In genomic region chr8:93095376-93095775, GRCm38 (mm10) we compare ENCODE assay signal across 9 mouse cellular contexts. TPM values are rescaled to one million over a fixed set of nuclear protein-coding genes. Genes with fewer than 3 reads are reported as not detected.
DNase-seq lines count a peak whose midpoint lies in the region; ATAC-seq and TF ChIP-seq lines count a peak whose summit lies in the region.
"Had no signal": no experiment of that assay in that cellular context is flagged by ENCODE, and none has a peak within 500 bp of the region (broad histone marks: within the 10 kb centered on the region; RNA-seq: fewer than 3 reads in every experiment).

No protein-coding gene starts in this region.

- DNase-seq in midbrain, embryonic 10.5 days (ENCODE audit: low spot score): peak; percentile 29
- no peak for DNase-seq in midbrain, embryonic 11.5 days (ENCODE audit: low spot score, missing footprints)
- peak; percentile 29 for DNase-seq in adrenal gland, postnatal 14 days
- peak; percentile 66 for DNase-seq in embryo, embryonic 11 days
- DNase-seq in kidney, postnatal 0 days (ENCODE audit: low spot score): peak; percentile 49
- DNase-seq in lung, postnatal 0 days (ENCODE audit: low spot score): peak; percentile 42
- DNase-seq in testis, postnatal 14 days (ENCODE audit: low spot score): no peak

- no peaks in the 10 kb centered on the region for H3K9me3 ChIP-seq in midbrain, embryonic 10.5 days (replicated peaks)
- H3K9me3 ChIP-seq in midbrain, embryonic 11.5 days (ENCODE audit: control insufficient read depth, low read length): no peaks in the 10 kb centered on the region
- H3K9me3 ChIP-seq in kidney, postnatal 0 days (replicated peaks; ENCODE audit: low read length): no peaks in the 10 kb centered on the region
- H3K9me3 ChIP-seq in lung, postnatal 0 days (ENCODE audit: low read length): no peaks in the 10 kb centered on the region
- H3K9me3 ChIP-seq: embryonic facial prominence, embryonic 12.5 days had no signal

- no peak overlapping the region for H3K4me2 ChIP-seq in midbrain, embryonic 11.5 days
- no peak overlapping the region for H3K4me2 ChIP-seq in kidney, postnatal 0 days (ENCODE audit: low read length)
- H3K4me2 ChIP-seq in lung, postnatal 0 days (replicated peaks; ENCODE audit: low read depth, low read length): no peak overlapping the region
- H3K4me2 ChIP-seq: embryonic facial prominence, embryonic 12.5 days had no signal

- no peaks in the 10 kb centered on the region for H3K4me1 ChIP-seq in midbrain, embryonic 10.5 days
- H3K4me1 ChIP-seq in midbrain, embryonic 11.5 days (ENCODE audit: control insufficient read depth, insufficient read depth, low read length): no peaks in the 10 kb centered on the region
- no peaks in the 10 kb centered on the region for H3K4me1 ChIP-seq in kidney, postnatal 0 days (replicated peaks; ENCODE audit: insufficient read depth, low read length)
- H3K4me1 ChIP-seq in lung, postnatal 0 days (ENCODE audit: insufficient read depth, low read depth, low read length): no peaks in the 10 kb centered on the region
- H3K4me1 ChIP-seq: embryonic facial prominence, embryonic 12.5 days had no signal

- TF ChIP-seq CTCF in kidney, postnatal 0 days (IDR thresholded peaks at IDR 0.05; ENCODE audit: low read depth): peak; percentile 79
- TF ChIP-seq CTCF in lung, postnatal 0 days (IDR thresholded peaks at IDR 0.05): peak; percentile 76

- H3K4me3 ChIP-seq in midbrain, embryonic 10.5 days: no peak overlapping the region
- no peak overlapping the region for H3K4me3 ChIP-seq in midbrain, embryonic 11.5 days (ENCODE audit: low read depth, low read length)
- H3K4me3 ChIP-seq in kidney, postnatal 0 days (replicated peaks; ENCODE audit: low read depth, low read length): no peak overlapping the region
- H3K4me3 ChIP-seq in lung, postnatal 0 days (ENCODE audit: low read depth, low read length): no peak overlapping the region
- H3K4me3 ChIP-seq: embryonic facial prominence, embryonic 12.5 days had no signal

- H3K27ac ChIP-seq in midbrain, embryonic 10.5 days (replicated peaks): no peak overlapping the region
- H3K27ac ChIP-seq in midbrain, embryonic 11.5 days (ENCODE audit: low read depth, low read length): no peak overlapping the region
- H3K27ac ChIP-seq in kidney, postnatal 0 days: no peak overlapping the region
- no peak overlapping the region for H3K27ac ChIP-seq in lung, postnatal 0 days (ENCODE audit: low read length)
- H3K27ac ChIP-seq: embryonic facial prominence, embryonic 12.5 days had no signal

- TF ChIP-seq EP300 in lung, postnatal 0 days (IDR thresholded peaks at IDR 0.05): no peak

- H3K27me3 ChIP-seq in midbrain, embryonic 10.5 days (ENCODE audit: low read depth, poor library complexity, severe bottlenecking): no peaks in the 10 kb centered on the region
- H3K27me3 ChIP-seq in midbrain, embryonic 11.5 days (ENCODE audit: control insufficient read depth, insufficient read depth, low read length): no peaks in the 10 kb centered on the region
- no peaks in the 10 kb centered on the region for H3K27me3 ChIP-seq in kidney, postnatal 0 days (ENCODE audit: insufficient read depth, low read length)
- H3K27me3 ChIP-seq in lung, postnatal 0 days (replicated peaks; ENCODE audit: insufficient read depth, low read length): no peaks in the 10 kb centered on the region
- H3K27me3 ChIP-seq: embryonic facial prominence, embryonic 12.5 days had no signal

- H3K36me3 ChIP-seq in midbrain, embryonic 10.5 days: no peaks in the 10 kb centered on the region
- H3K36me3 ChIP-seq in midbrain, embryonic 11.5 days (ENCODE audit: control insufficient read depth, insufficient read depth, low read length): no peaks in the 10 kb centered on the region
- no peaks in the 10 kb centered on the region for H3K36me3 ChIP-seq in kidney, postnatal 0 days (ENCODE audit: insufficient read depth, low read length)
- no peaks in the 10 kb centered on the region for H3K36me3 ChIP-seq in lung, postnatal 0 days (ENCODE audit: insufficient read depth, low read length)
- H3K36me3 ChIP-seq: embryonic facial prominence, embryonic 12.5 days had no signal

- no peak for ATAC-seq in midbrain, embryonic 11.5 days (ENCODE audit: low FRiP score)
- no peak for ATAC-seq in kidney, postnatal 0 days (replicated peaks; ENCODE audit: low FRiP score, low read depth)
- no peak for ATAC-seq in lung, postnatal 0 days

- no peak overlapping the region for H3K9ac ChIP-seq in midbrain, embryonic 11.5 days (ENCODE audit: low read length)
- H3K9ac ChIP-seq in kidney, postnatal 0 days (ENCODE audit: low read depth, low read length): no peak overlapping the region
- H3K9ac ChIP-seq in lung, postnatal 0 days (replicated peaks; ENCODE audit: low read depth): no peak overlapping the region
- H3K9ac ChIP-seq: embryonic facial prominence, embryonic 12.5 days had no signal

RNA-seq across cellular contexts. Expression of gene Ces1b, which starts 15.6 kb away (rescaled TPM):
- not detected in 2 replicates for polyA plus RNA-seq in midbrain, embryonic 10.5 days (2016; fragmentation: Nextera tagmentation; extraction: Ambion mirVana)
- not detected in 2 replicates for polyA plus RNA-seq in midbrain, embryonic 11.5 days (2014; fragmentation: Nextera tagmentation; extraction: Ambion mirVana)
- 0.45 and 8.4 TPM in 2 replicates for total RNA-seq in adrenal gland, postnatal 14 days (2021)
- polyA plus RNA-seq in kidney, postnatal 0 days (2015; fragmentation: Nextera tagmentation; extraction: Ambion mirVana): not detected in 2 replicates
- polyA plus RNA-seq in lung, postnatal 0 days (2015; fragmentation: Nextera tagmentation; extraction: Ambion mirVana): 0.37 and 0.61 TPM in 2 replicates
- total RNA-seq: left cerebral cortex, postnatal 36 days had no signal
- polyA plus RNA-seq: embryonic facial prominence, embryonic 12.5 days had no signal

RNA-seq across cellular contexts. Expression of gene Ces1c, which starts 35.7 kb away (rescaled TPM):
- polyA plus RNA-seq in midbrain, embryonic 10.5 days (2016; fragmentation: Nextera tagmentation; extraction: Ambion mirVana): not detected in 2 replicates
- polyA plus RNA-seq in midbrain, embryonic 11.5 days (2014; fragmentation: Nextera tagmentation; extraction: Ambion mirVana): not detected in 2 replicates
- total RNA-seq in adrenal gland, postnatal 14 days (2021): 12.6 and 253 TPM in 2 replicates
- polyA plus RNA-seq in kidney, postnatal 0 days (2015; fragmentation: Nextera tagmentation; extraction: Ambion mirVana): 0.07 and 0.14 TPM in 2 replicates
- polyA plus RNA-seq in lung, postnatal 0 days (2015; fragmentation: Nextera tagmentation; extraction: Ambion mirVana): 0.08 and 0.24 TPM in 2 replicates
- total RNA-seq: left cerebral cortex, postnatal 36 days had no signal
- polyA plus RNA-seq: embryonic facial prominence, embryonic 12.5 days had no signal

RNA-seq across cellular contexts. Expression of gene Ces1a, which starts 47.4 kb away (rescaled TPM):
- not detected in 2 replicates for polyA plus RNA-seq in midbrain, embryonic 10.5 days (2016; fragmentation: Nextera tagmentation; extraction: Ambion mirVana)
- polyA plus RNA-seq in midbrain, embryonic 11.5 days (2014; fragmentation: Nextera tagmentation; extraction: Ambion mirVana): not detected in 2 replicates
- not detected in 2 replicates for total RNA-seq in adrenal gland, postnatal 14 days (2021)
- not detected in 2 replicates for polyA plus RNA-seq in kidney, postnatal 0 days (2015; fragmentation: Nextera tagmentation; extraction: Ambion mirVana)
- polyA plus RNA-seq in lung, postnatal 0 days (2015; fragmentation: Nextera tagmentation; extraction: Ambion mirVana): not detected in 2 replicates
- polyA plus RNA-seq: embryonic facial prominence, embryonic 12.5 days had no signal

Comparison
In these comparisons a context has a peak if more than half of its experiments do, and no peak if none do; other contexts are left out.
1. DNase-seq: peak in midbrain, embryonic 10.5 days (single experiment), adrenal gland, postnatal 14 days (single experiment), embryo, embryonic 11 days (single experiment), kidney, postnatal 0 days (single experiment) and lung, postnatal 0 days (single experiment); none in midbrain, embryonic 11.5 days (single experiment) and testis, postnatal 14 days (single experiment).